Mouse (Mus musculus): ENCODE measurements at regions not wholly inside any gene's neighbourhood (a gene's known extent, or its start where the extent isn't known, plus 50 kb on each side); places are given as distances from the start of the nearest gene placed in this dataset.

GRCm38 (mm10) chr4:149844971-149845370 lies 70.9 kb upstream of the Slc25a33 start:
- 77% methylated on average over 10 of the region's 10 CpGs for WGBS
- H3K27ac ChIP-seq = no peak overlapping the region
- H3K4me1 ChIP-seq = peaks cover 23% of the 10 kb centered on the region
- H3K27me3 ChIP-seq (ENCODE audit: insufficient read depth, poor library complexity, severe bottlenecking) = no peaks in the 10 kb centered on the region
- no peaks in the 10 kb centered on the region for H3K9me3 ChIP-seq
- H3K36me3 ChIP-seq = no peaks in the 10 kb centered on the region
- no peak for DNase-seq (ENCODE audit: low spot score)
- no peak overlapping the region for H3K4me3 ChIP-seq

GRCm38 (mm10) chr4:149843736-149844135 lies 69.7 kb upstream of the Slc25a33 start:
- no peaks in the 10 kb centered on the region for H3K27me3 ChIP-seq (ENCODE audit: insufficient read depth, poor library complexity, severe bottlenecking)
- no peaks in the 10 kb centered on the region for H3K36me3 ChIP-seq
- no peak for DNase-seq (ENCODE audit: low spot score)
- H3K4me3 ChIP-seq = no peak overlapping the region
- H3K4me1 ChIP-seq = peaks cover 23% of the 10 kb centered on the region
- no peaks in the 10 kb centered on the region for H3K9me3 ChIP-seq
- 35% methylated on average over 9 of the region's 10 CpGs for WGBS
- peak overlapping the region; percentile 59; the same call in 1 of the 2 replicates for H3K27ac ChIP-seq

GRCm38 (mm10) chr4:149842906-149843305 lies 68.8 kb upstream of the Slc25a33 start:
- no peaks in the 10 kb centered on the region for H3K27me3 ChIP-seq (ENCODE audit: insufficient read depth, poor library complexity, severe bottlenecking)
- WGBS = 82% methylated on average over 7 of the region's 7 CpGs
- no peak for DNase-seq (ENCODE audit: low spot score)
- no peaks in the 10 kb centered on the region for H3K36me3 ChIP-seq
- H3K4me1 ChIP-seq = peaks cover 23% of the 10 kb centered on the region
- H3K4me3 ChIP-seq = no peak overlapping the region
- no peaks in the 10 kb centered on the region for H3K9me3 ChIP-seq
- H3K27ac ChIP-seq = no peak overlapping the region

- WGBS = 66% methylated on average over 6 of the region's 6 CpGs
- no peak for DNase-seq (ENCODE audit: low spot score)
Measured at GRCm38 (mm10) chr4:149841856-149842255, 67.8 kb upstream of the Slc25a33 start.

GRCm38 (mm10) chr4:149840511-149841292 lies 66.6 kb upstream of the Slc25a33 start:
- Histone ChIP-seq H3K36me3 (no peaks in the 10 kb centered on the region), H3K4me3 (no peak overlapping the region), H3K4me1 (peaks cover 11% of the 10 kb centered on the region), H3K27ac (peak overlapping the region; percentile 6; the same call in 1 of the 2 replicates), H3K27me3 (ENCODE audit: insufficient read depth, poor library complexity, severe bottlenecking) (no peaks in the 10 kb centered on the region), H3K9me3 (no peaks in the 10 kb centered on the region)
- WGBS = 70% methylated on average over 12 of the region's 12 CpGs
- no peak for DNase-seq (ENCODE audit: low spot score)

More at GRCm38 (mm10) chr4:149841856-149842255, 67.8 kb upstream of the Slc25a33 start:
- no peak overlapping the region for H3K27ac ChIP-seq
- no peaks in the 10 kb centered on the region for H3K27me3 ChIP-seq (ENCODE audit: insufficient read depth, poor library complexity, severe bottlenecking)
- no peak overlapping the region for H3K4me3 ChIP-seq
- no peaks in the 10 kb centered on the region for H3K36me3 ChIP-seq
- no peaks in the 10 kb centered on the region for H3K9me3 ChIP-seq
- H3K4me1 ChIP-seq = peaks cover 16% of the 10 kb centered on the region

GRCm38 (mm10) chr4:149838682-149839081 lies 64.6 kb upstream of the Slc25a33 start:
- no peak for DNase-seq (ENCODE audit: low spot score)

GRCm38 (mm10) chr4:149834646-149835156 lies 60.6 kb upstream of the Slc25a33 start:
- DNase-seq (ENCODE audit: low spot score) = no peak

More at GRCm38 (mm10) chr4:149838682-149839081, 64.6 kb upstream of the Slc25a33 start:
- no peak overlapping the region for H3K4me3 ChIP-seq
- H3K9me3 ChIP-seq = no peaks in the 10 kb centered on the region
- H3K27me3 ChIP-seq (ENCODE audit: insufficient read depth, poor library complexity, severe bottlenecking) = no peaks in the 10 kb centered on the region
- H3K4me1 ChIP-seq = peaks cover 5% of the 10 kb centered on the region; the same call in 1 of the 2 replicates
- no peak overlapping the region for H3K27ac ChIP-seq
- no peaks in the 10 kb centered on the region for H3K36me3 ChIP-seq
- WGBS = 6% methylated on average over 3 of the region's 3 CpGs

GRCm38 (mm10) chr4:149832446-149833101 lies 58.5 kb upstream of the Slc25a33 start:
- Histone ChIP-seq H3K4me1 (peaks cover 10% of the 10 kb centered on the region; the same call in 1 of the 2 replicates), H3K27me3 (ENCODE audit: insufficient read depth, poor library complexity, severe bottlenecking) (no peaks in the 10 kb centered on the region), H3K4me3 (no peak overlapping the region), H3K36me3 (no peaks in the 10 kb centered on the region), H3K9me3 (no peaks in the 10 kb centered on the region), H3K27ac (no peak overlapping the region)
- DNase-seq (ENCODE audit: low spot score) = no peak
- 52% methylated on average over 10 of the region's 10 CpGs for WGBS

More at GRCm38 (mm10) chr4:149834646-149835156, 60.6 kb upstream of the Slc25a33 start:
- H3K4me3 ChIP-seq = no peak overlapping the region
- no peaks in the 10 kb centered on the region for H3K36me3 ChIP-seq
- H3K9me3 ChIP-seq = no peaks in the 10 kb centered on the region
- 61% methylated on average over 9 of the region's 9 CpGs for WGBS
- H3K27ac ChIP-seq = no peak overlapping the region
- peaks cover 10% of the 10 kb centered on the region; the same call in 1 of the 2 replicates for H3K4me1 ChIP-seq
- no peaks in the 10 kb centered on the region for H3K27me3 ChIP-seq (ENCODE audit: insufficient read depth, poor library complexity, severe bottlenecking)

- Histone ChIP-seq H3K27ac (no peak overlapping the region), H3K4me3 (no peak overlapping the region), H3K9me3 (no peaks in the 10 kb centered on the region), H3K36me3 (no peaks in the 10 kb centered on the region), H3K27me3 (ENCODE audit: insufficient read depth, poor library complexity, severe bottlenecking) (no peaks in the 10 kb centered on the region), H3K4me1 (peaks cover 10% of the 10 kb centered on the region; the same call in 1 of the 2 replicates)
- WGBS = 70% methylated on average over 20 of the region's 20 CpGs
- no peak for DNase-seq (ENCODE audit: low spot score)
Measured at GRCm38 (mm10) chr4:149830551-149831192, 56.6 kb upstream of the Slc25a33 start.

- 92% methylated on average over 4 of the region's 4 CpGs for WGBS
Measured at GRCm38 (mm10) chr4:149829964-149830363, 55.9 kb upstream of the Slc25a33 start.

GRCm38 (mm10) chr4:149827784-149828183 lies 53.7 kb upstream of the Slc25a33 start:
- Histone ChIP-seq H3K9me3 (no peaks in the 10 kb centered on the region), H3K27me3 (ENCODE audit: insufficient read depth, poor library complexity, severe bottlenecking) (no peaks in the 10 kb centered on the region), H3K27ac (no peak overlapping the region), H3K36me3 (no peaks in the 10 kb centered on the region), H3K4me3 (no peak overlapping the region), H3K4me1 (peaks cover 12% of the 10 kb centered on the region; the same call in 1 of the 2 replicates)
- WGBS = 93% methylated on average over 4 of the region's 4 CpGs
- DNase-seq (ENCODE audit: low spot score) = no peak

More at GRCm38 (mm10) chr4:149829964-149830363, 55.9 kb upstream of the Slc25a33 start:
- Histone ChIP-seq H3K4me1 (peaks cover 10% of the 10 kb centered on the region; the same call in 1 of the 2 replicates), H3K4me3 (no peak overlapping the region), H3K36me3 (no peaks in the 10 kb centered on the region), H3K27ac (no peak overlapping the region), H3K9me3 (no peaks in the 10 kb centered on the region), H3K27me3 (ENCODE audit: insufficient read depth, poor library complexity, severe bottlenecking) (no peaks in the 10 kb centered on the region)
- DNase-seq (ENCODE audit: low spot score) = no peak

Measured in heart, embryonic 10.5 days (tissue).